Mouse (Mus musculus) bone marrow, adult 2 months (tissue): Measurements from ENCODE around the gene Angpt4.

Experiments
- CTCF ChIP-seq: fragments of 200-500 bp; IDR thresholded peaks from 2 replicates; pipeline ENCODE4 v1.5.1; 2011; ENCODE audit warnings: low read length, control low read depth; ENCODE audit not compliant: control insufficient read depth, insufficient read depth
- POLR2A ChIP-seq: fragments of 200-500 bp; IDR thresholded peaks from 2 replicates; pipeline ENCODE4 v1.6.1; 2011; ENCODE audit warnings: low read depth, mild to moderate bottlenecking, control low read depth, low read length, borderline replicate concordance; ENCODE audit not compliant: control insufficient read depth

GRCm38 (mm10) chr2:151909386-151909785 is 1.6 kb upstream of the Angpt4 start:
- TF ChIP-seq CTCF (no peak), POLR2A (no peak)
